Mouse (Mus musculus): ENCODE results near the gene Sirt2. TPM values are rescaled to one million over a fixed set of nuclear protein-coding genes. Genes with fewer than 3 reads are reported as not detected.

The Sirt2 gene
- total and polyA plus RNA-seq, 3 experiments, result 35.7 to 72.4 TPM; not detected in 1

GRCm38 (mm10) chr7:28766173-28766879, at the start of gene Sirt2 (continued):
- TF ChIP-seq CTCF (IDR thresholded peaks at IDR 0.05 in 2 of 3, conservative IDR thresholded peaks at IDR 0.05 in 1 of 3; ENCODE audit: control insufficient read depth in 1 of 3, insufficient read depth in 1 of 3, low read depth in 2 of 3, low read length in 3 of 3, poor library complexity in 1 of 3, severe bottlenecking in 1 of 3), result peak in 1 of 3 experiments; percentile 3; a peak in 1 of 6 replicates
- peak in 1 of 2 experiments; percentile 26; a peak in 1 of 4 replicates for TF ChIP-seq USF2 (IDR thresholded peaks at IDR 0.05; ENCODE audit: borderline replicate concordance in 1 of 2, insufficient read depth in 1 of 2, low read depth in 1 of 2, low read length in 2 of 2)

DNA sequence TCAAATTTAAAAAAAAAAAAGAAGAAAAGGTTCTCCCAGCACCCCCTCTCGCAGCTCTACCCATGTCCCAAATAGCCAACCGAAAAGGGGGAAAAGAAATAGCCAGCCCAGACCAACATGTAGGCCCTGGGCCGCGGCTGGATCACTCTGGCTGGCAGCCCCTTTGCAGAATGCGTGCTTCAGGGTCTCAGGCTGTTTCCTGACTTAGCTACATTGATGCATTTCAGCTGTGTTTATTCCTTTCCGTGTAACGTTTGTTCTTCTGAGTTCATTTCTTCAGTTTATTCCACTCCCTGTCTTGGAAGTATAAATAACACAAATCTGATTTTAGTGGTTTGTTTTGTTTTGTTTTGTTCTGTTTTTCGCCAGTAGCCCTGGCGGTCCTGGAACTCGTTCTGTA, 48.8 kb upstream of the Sirt2 start:
- no peaks in the 10 kb centered on the region; a peak in 1 of 4 replicates for H3K27me3 ChIP-seq (ENCODE audit: control insufficient read depth in 1 of 2, insufficient read depth in 2 of 2, low read length in 2 of 2)

DNA sequence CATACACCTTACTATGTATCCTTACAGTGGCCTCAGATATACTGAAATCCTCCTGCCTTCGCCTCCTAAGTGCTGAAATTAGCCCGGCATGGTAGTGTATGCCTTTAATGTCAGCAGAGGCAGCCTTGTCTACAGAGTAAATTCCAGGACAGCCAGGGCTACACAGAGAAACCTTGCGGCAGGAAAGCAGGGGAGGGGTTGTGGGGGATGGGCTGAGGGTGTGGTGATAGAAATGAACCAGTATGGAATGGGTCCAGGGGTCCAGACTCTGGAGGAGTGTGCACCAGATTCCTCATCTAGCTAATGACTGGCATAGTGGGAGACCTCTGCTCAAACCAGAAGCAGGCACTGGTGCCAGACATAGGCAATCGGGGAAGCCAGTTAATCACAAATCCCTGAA, 47.4 kb upstream of the Sirt2 start:
- Histone ChIP-seq H3K4me3 (ENCODE audit: control insufficient read depth in 1 of 2, insufficient read depth in 1 of 2, low read depth in 2 of 2, low read length in 2 of 2) (no peak overlapping the region), H3K4me1 (ENCODE audit: control insufficient read depth in 1 of 2, insufficient read depth in 2 of 2, low read length in 2 of 2) (no peaks in the 10 kb centered on the region)

More for the DNA sequence above, 48.8 kb upstream of the Sirt2 start:
- Histone ChIP-seq H3K9ac (ENCODE audit: control insufficient read depth, low read depth, low read length, poor library complexity, severe bottlenecking) (no peak overlapping the region), H3K9me3 (replicated peaks; ENCODE audit: insufficient read depth, low read length) (no peaks in the 10 kb centered on the region), H3K36me3 (ENCODE audit: control insufficient read depth in 1 of 2, insufficient read depth in 2 of 2, low read length in 2 of 2) (no peaks in the 10 kb centered on the region), H3K4me1 (ENCODE audit: control insufficient read depth in 1 of 2, insufficient read depth in 2 of 2, low read length in 2 of 2) (no peaks in the 10 kb centered on the region), H3K4me3 (ENCODE audit: control insufficient read depth in 1 of 2, insufficient read depth in 1 of 2, low read depth in 2 of 2, low read length in 2 of 2) (no peak overlapping the region), H3K27ac (ENCODE audit: control insufficient read depth, low read depth, low read length) (no peak overlapping the region), H3K79me2 (ENCODE audit: control insufficient read depth, insufficient read depth, low read length, poor library complexity) (no peaks in the 10 kb centered on the region)
- TF ChIP-seq MAZ (IDR thresholded peaks at IDR 0.05; ENCODE audit: low read depth, low read length) (no peak), POLR2AphosphoS2 (IDR thresholded peaks at IDR 0.05; ENCODE audit: low read length) (no peak), KAT2A (conservative IDR thresholded peaks at IDR 0.05; ENCODE audit: low read depth, low read length) (no peak), SIN3A (IDR thresholded peaks at IDR 0.05; ENCODE audit: low read length) (no peak), UBTF (IDR thresholded peaks at IDR 0.05; ENCODE audit: borderline replicate concordance, insufficient read depth, low read depth, low read length) (no peak), POLR2AphosphoS5 (IDR thresholded peaks at IDR 0.05; ENCODE audit: borderline replicate concordance, low read depth, low read length) (no peak), SMC3 (IDR thresholded peaks at IDR 0.05; ENCODE audit: low read depth, low read length) (no peak), TCF12 (IDR thresholded peaks at IDR 0.05; ENCODE audit: low read depth, low read length) (no peak), RAD21 (IDR thresholded peaks at IDR 0.05; ENCODE audit: low read depth, low read length) (no peak), NELFE (IDR thresholded peaks at IDR 0.05; ENCODE audit: low read depth, low read length) (no peak), EP300 (IDR thresholded peaks at IDR 0.05; ENCODE audit: low read depth in 1 of 2, low read length in 2 of 2) (no peak)
- no peak for DNase-seq (ENCODE audit: low read depth, low spot score)

More for the DNA sequence above, 47.4 kb upstream of the Sirt2 start:
- H3K9ac ChIP-seq (ENCODE audit: control insufficient read depth, low read depth, low read length, poor library complexity, severe bottlenecking), result no peak overlapping the region
- no peaks in the 10 kb centered on the region for H3K79me2 ChIP-seq (ENCODE audit: control insufficient read depth, insufficient read depth, low read length, poor library complexity)
- TF ChIP-seq ZMIZ1 (IDR thresholded peaks at IDR 0.05; ENCODE audit: low read depth, low read length), result no peak
- no peak for TF ChIP-seq ZNF384 (IDR thresholded peaks at IDR 0.05; ENCODE audit: low read depth, low read length)
- no peak for TF ChIP-seq BHLHE40 (IDR thresholded peaks at IDR 0.05; ENCODE audit: borderline replicate concordance, low read depth, low read length)
- TF ChIP-seq MAX (IDR thresholded peaks at IDR 0.05; ENCODE audit: low read length), result no peak
- TF ChIP-seq TAL1 (IDR thresholded peaks at IDR 0.05; ENCODE audit: low read length), result no peak
- no peak for TF ChIP-seq MYB (IDR thresholded peaks at IDR 0.05; ENCODE audit: low read depth, low read length)
- no peak for TF ChIP-seq ELF1 (IDR thresholded peaks at IDR 0.05; ENCODE audit: low read depth, low read length)
- TF ChIP-seq UBTF (IDR thresholded peaks at IDR 0.05; ENCODE audit: borderline replicate concordance, insufficient read depth, low read depth, low read length), result no peak
- no peak for TF ChIP-seq POLR2A (IDR thresholded peaks at IDR 0.05; ENCODE audit: control insufficient read depth in 1 of 2, insufficient read depth in 1 of 2, low read depth in 1 of 2, low read length in 2 of 2, poor library complexity in 1 of 2)
- TF ChIP-seq ZKSCAN1 (IDR thresholded peaks at IDR 0.05; ENCODE audit: low read depth, low read length), result no peak
- no peak for TF ChIP-seq RCOR1 (IDR thresholded peaks at IDR 0.05; ENCODE audit: low read depth, low read length)
- no peak for TF ChIP-seq MAZ (IDR thresholded peaks at IDR 0.05; ENCODE audit: low read depth, low read length)
- no peak for TF ChIP-seq EP300 (IDR thresholded peaks at IDR 0.05; ENCODE audit: low read depth in 1 of 2, low read length in 2 of 2)
- TF ChIP-seq E2F4 (IDR thresholded peaks at IDR 0.05; ENCODE audit: borderline replicate concordance, low read depth, low read length), result no peak
- H3K27me3 ChIP-seq (ENCODE audit: control insufficient read depth in 1 of 2, insufficient read depth in 2 of 2, low read length in 2 of 2), result no peaks in the 10 kb centered on the region; a peak in 1 of 4 replicates
- H3K36me3 ChIP-seq (ENCODE audit: control insufficient read depth in 1 of 2, insufficient read depth in 2 of 2, low read length in 2 of 2), result no peaks in the 10 kb centered on the region
- no peaks in the 10 kb centered on the region for H3K9me3 ChIP-seq (replicated peaks; ENCODE audit: insufficient read depth, low read length)
- no peak overlapping the region for H3K27ac ChIP-seq (ENCODE audit: control insufficient read depth, low read depth, low read length)
- DNase-seq (ENCODE audit: low read depth, low spot score), result no peak

Data from MEL (cell line).